Mouse (Mus musculus) retina, postnatal 1 day (tissue): Measurements from ENCODE around the gene Ddx59.

Experiments used
- DNase-seq: peaks from one replicate; pipeline ENCODE4 v3.0.0-alpha.2; 2012

Ddx59 gene

DNA sequence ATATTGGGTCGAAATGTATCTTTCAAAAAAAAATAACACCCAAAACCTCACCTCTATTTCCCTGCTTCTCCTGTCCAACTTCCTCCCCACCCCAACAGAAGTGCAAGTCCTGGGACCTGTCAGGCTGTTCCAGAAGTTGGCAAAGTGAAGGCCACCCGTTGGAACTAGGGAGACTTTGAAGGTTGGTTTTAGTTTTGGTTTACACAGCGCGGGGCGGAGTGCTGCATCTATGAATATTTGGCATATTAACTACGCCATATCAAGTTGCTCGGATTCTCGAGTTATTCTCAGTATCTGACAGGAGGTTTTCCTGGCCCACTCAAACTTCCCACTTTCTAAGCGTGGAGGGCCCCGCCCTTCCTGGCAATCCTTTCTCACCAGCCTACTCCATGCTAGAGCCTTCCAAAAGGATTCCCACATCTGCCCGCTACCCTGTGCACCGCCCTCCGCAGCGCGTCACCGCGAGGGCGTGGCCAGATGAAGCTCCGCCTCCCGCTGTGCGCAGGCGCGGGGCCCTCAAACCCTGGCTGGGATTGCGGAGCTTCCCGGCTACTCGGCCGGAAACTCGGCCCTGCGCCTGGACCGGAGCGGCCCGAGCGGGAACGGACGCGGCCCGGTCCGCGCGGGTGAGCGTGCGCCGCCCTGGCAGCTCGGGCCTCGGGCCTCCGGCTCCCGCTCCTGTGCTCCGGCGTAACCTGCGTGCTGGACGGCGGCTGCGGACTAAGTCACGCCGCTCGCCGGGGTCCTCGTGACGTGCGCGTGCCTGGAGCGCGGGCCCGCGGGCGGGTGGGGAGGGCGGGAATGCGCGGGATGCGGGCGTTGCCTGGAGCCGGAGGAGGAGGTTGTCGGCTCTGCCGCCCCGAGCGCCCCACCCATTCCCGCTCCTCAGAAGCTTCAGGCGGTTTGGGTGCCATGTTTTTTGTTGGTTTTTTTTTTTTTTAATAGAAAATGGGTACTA, at the start of gene Ddx59:
Gene Ddx59 (plus strand): TSS at position 474 of the 958 bp plus-strand sequence.
- DNase-seq, result peak; percentile 96

DNA sequence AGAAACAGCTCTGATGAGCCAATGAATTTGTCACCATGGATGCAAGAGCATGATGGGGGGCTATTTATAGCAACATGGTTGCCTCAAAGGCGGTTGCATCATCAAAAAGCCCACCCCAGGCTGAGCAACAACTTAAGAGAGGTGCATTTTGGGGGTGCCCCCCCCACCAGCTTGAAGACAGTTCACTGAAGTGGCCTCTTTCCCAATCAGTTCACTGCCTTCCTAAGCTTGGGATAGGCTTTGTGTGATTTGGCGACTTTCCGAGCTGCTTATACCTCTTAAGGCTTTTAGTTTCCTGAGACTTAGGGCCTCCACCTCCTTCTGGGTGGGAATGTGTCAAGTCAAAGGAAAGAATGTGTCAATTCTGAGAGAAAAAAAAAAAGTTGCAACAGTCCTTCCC, 49.1 kb upstream of the Ddx59 start:
- DNase-seq, result no peak

- no peak for DNase-seq
Measured at GRCm38 (mm10) chr1:136379261-136379660, 35.8 kb upstream of the Ddx59 start.

GRCm38 (mm10) chr1:136380161-136380560, 34.9 kb upstream of the Ddx59 start:
- no peak for DNase-seq

GRCm38 (mm10) chr1:136380606-136381005, 34.5 kb upstream of the Ddx59 start:
- DNase-seq, result no peak

DNA sequence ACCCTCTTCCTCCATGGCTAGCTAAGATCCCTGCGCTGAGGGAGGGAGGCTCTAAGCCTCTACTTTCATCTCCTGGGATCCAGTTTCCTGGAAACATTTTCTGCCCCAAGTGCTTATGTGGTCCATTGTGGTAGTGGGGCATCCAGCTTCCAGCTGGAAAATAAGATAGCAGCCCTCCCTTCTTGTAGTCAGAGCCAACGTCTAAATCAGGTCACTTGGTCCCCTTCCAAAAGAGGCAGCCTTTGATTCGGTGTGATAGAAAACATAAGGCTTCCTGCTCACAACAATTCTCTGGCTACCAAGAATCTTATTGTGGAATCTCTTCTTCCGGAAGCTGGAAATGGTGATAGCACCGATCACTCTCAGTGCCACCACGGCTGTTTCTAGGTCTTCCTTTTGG, 33.9 kb upstream of the Ddx59 start:
- DNase-seq, result peak; percentile 60

DNA sequence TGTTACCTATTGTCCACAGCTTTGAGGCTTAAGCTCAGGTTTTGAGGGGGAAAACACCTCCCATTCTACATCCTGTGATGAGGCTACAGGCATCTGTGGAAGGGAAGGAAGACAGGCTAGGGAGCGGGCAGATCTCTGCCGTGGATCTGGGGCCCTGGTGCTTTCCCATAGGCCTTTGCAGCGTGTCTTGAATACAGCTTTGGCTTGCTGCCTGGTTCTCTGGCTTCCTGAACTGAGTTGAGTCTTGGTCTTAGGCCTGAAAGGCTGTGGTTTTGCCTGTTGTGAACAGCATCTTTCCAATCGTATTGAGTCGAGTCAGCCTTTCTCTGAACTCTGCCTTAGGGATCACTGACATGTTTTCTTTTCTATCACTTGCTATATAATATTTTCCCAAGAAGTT, 33.5 kb upstream of the Ddx59 start:
- DNase-seq, result no peak

GRCm38 (mm10) chr1:136386914-136387313, 28.2 kb upstream of the Ddx59 start:
- no peak for DNase-seq

GRCm38 (mm10) chr1:136394506-136394905, 20.6 kb upstream of the Ddx59 start:
- peak; percentile 60 for DNase-seq

DNA sequence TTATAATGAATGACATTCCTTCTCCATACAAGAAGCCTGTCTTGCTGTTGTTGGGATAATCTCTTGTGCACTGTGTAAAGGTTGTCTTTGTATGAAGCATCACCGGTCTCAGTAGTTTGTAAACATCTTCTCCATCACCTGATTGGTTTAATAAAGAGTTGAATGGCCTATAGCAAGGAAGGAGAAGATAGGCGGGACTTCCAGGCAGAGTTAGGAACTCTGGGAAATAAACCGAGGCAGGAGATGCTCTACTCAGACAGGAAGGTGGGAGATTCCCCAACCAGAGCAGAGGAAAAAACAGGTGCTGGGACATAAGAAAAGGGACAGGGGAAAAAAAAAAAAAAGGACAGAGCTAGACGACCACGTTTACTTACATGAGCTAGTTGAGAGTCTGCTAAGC, 20.0 kb upstream of the Ddx59 start:
- DNase-seq, result peak; percentile 18

DNA sequence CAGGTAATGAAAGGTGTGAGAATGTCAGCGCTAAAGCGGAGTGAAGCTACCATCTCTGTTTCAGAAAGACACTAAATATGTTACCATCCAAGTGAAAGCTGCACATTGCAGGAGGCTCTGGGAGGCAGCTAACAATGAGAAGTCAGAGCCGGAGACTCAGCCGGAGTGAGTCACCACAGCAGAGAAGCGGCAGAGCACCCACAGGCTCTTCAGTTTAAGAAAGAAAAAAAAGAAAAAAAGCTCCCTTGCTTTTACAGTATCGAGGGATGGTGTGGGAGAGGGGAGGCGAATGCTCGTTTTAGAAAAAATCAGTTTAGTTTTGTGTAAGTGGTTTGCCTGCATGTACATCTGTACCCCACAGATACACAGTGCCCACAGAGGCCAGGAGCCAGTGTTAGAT, 13.8 kb upstream of the Ddx59 start:
- no peak for DNase-seq

- DNase-seq, result no peak
Measured at GRCm38 (mm10) chr1:136409631-136410030, 5.4 kb upstream of the Ddx59 start.

DNA sequence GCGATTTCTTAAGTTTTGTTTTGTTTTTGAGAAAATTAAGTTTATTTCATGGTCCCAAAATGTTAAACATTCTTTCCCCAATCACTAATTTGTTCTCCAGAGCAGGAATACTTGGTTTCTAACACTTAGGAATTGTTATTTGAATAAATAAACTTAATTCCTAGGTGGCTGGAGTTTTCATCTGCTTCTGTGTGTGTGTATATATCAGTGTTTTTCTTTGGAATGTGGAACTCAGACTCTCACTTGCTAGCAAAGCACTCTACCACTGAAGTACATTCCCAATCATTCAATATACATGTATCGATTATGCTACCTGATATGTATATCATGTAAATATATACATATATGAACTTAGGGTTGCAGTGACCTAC, 670 bp downstream of the Ddx59 start:
- no peak for DNase-seq

- no peak for DNase-seq
Measured at GRCm38 (mm10) chr1:136418393-136418792, 3.3 kb downstream of the Ddx59 start.

DNA sequence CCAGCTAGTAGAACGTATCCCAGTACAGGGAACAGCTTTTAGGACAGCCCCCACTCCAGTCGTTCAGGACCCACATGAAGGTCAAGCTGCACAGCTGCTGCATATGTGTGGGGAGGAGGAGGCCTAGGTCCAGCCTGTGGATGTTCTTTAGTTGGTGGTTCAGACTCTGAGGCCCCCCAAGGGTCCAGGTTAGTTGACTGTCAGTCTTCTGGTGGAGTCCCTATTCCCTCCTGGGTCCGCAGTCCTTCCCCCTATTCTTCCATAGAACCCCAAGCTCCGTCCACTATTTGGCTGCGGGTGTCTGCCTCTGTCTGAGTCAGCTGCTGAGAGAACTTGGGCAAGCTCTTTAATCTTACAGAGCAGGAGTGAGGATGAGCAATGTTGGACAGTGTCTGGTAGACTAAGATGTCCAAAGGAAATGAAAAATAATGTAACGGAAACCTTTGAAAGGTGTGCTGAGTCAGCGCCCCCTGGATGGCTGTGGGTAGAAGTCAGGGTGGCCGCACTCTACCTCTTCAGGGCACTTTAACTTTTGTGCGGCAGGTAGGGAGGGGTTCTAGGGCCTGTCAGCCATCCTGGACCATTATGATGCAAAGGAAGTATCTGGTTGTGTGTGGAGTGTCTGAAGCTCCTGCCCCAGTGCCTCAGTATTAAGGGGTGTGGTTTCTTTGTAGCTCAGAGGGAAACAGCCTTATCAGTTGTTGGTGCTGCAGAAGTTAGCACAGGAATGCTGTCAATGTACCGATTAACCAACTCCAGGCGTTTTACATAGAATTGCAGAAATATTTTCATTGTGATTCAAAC, 12.3 kb downstream of the Ddx59 start:
- DNase-seq, result no peak

- no peak for DNase-seq
Measured at GRCm38 (mm10) chr1:136428981-136429380, 13.9 kb downstream of the Ddx59 start.

DNA sequence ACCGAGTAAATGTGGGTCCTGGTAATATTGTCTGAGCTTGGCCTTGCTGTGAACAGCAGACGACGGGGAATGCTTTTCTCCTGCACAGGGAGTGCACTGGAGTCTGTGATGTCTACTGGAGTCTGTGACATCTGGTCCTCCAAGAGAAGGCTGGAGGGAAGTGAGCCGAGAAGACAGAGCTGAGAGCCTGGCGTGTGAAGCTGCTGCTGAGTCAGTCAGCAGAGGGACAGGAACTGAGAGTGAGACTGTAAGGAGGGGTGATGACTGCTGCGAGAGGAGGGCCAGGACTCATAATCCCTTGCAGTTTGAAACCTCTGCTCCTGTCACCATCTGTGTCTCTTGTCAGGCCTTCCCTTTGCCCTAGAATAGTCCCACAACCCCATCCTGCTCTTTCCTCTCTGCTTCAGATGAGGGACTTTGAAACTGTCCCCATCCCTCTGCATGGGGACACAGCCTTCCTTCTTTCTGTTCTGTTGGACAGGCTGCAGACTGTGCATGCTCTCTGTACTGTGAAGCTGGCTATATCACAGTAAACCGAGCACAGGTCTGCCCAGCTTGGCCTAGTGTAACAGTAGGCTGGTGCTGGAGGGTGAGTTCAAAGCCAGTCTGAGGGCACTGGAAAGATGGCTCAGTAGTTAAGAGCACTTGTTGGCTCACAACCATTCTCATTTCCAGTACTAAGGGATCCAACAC, 15.2 kb downstream of the Ddx59 start:
- DNase-seq, result no peak

GRCm38 (mm10) chr1:136440741-136441140, 25.7 kb downstream of the Ddx59 start:
- DNase-seq, result no peak

DNA sequence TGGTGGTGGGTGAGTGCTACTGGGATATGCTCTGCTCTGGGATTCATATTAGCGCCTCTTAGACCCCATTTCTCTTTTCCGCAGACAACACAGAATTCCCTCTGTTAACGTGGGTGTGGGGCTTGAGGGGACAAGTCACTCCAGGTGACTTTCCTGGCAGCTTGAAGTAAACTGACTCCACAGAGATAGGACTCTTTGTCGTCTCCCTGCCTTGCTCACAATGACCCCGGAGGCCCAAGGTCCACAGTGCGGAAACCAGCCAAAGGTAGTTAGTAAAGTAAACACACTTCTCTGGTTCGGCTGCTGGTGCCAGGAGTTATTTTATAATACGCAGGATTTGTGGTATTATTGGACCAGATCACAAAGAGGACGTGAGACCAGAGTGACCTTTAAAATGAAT, 27.7 kb downstream of the Ddx59 start:
- DNase-seq, result no peak

GRCm38 (mm10) chr1:136444555-136445255, 29.6 kb downstream of the Ddx59 start:
- DNase-seq, result no peak

GRCm38 (mm10) chr1:136446933-136447332, 31.9 kb downstream of the Ddx59 start:
- DNase-seq, result no peak

DNA sequence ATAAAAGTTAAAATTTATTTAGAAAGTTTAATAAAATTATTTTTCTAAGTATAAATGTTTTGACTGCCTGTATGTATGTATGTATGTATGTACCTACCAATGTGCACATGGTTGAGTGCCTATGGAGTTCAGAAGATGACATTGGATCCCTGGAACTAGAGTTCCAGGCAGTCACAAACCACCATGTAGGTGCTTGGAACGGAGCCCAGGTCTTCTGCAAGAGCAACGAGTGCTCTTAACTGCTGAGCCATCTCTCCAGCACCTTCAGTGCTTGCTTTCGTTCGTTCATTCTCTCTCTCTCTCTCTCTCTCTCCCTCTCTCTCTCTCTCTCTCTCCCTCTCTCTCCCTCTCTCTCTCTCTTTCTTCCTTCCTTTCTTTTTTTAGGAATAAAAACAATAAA, 32.3 kb downstream of the Ddx59 start:
- no peak for DNase-seq

DNA sequence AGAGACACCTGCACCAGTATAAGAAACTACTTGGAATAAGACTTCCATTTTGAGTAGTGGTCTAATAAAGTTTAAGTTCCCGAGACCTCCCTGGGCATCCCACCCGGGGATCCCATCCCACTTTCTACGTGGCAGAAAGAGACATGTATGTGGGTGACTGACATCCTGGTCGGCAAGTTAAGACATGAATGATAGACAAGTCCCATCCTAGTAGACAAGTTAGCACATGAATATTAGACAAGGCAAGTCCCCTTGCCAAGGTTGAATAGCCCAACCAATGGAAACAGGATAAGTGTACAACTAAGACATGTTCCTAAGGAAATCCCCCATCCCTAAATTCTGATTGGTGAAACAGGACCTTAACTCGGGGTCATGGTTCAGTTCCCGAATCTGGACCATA, 34.5 kb downstream of the Ddx59 start:
- no peak for DNase-seq
